Mouse (Mus musculus): ENCODE results near the gene Hoga1. TPM values are rescaled to one million over a fixed set of nuclear protein-coding genes. Genes with fewer than 3 reads are reported as not detected.

The Hoga1 gene
- total RNA-seq (2021) = 1 to 10 TPM; 3.4 to 4.2 TPM

DNA sequence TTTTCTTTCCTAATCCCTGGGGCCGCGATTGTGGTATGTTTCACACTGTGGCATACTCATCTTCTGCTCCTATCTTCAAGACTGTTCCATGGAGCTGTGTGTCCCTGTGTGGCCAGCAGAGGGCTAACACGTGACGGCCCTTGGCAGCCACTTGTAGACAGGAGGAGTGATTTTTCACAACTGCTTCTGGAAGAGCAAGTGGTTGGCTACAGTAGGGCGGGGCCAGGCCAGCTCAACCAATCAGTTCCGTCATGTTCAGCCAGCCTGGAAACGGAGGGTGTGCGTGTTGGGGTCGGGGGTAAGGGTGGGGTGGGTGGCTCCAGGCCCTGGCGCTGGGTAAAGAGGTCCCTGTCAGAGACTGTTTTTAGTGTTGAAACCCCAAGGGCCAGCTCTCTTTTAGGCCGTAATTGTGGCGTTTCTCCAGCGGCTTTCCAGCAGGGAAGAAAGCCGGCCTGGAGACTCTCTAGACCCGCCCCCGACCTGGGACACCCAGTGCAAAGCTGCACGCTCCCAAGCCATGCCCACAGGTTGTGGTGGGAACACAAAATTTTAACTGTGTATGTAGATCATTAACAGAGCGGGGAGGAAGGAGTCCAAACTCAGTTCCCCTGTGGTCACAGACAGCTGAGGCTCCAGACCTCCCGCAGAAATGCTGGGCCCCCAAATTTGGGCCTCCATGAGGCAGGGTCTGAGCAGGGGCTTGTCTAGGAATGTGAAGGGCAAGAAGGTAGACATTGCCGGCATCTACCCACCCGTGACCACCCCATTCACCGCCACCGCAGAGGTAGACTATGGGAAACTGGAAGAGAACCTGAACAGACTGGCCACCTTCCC is at the start of gene Hoga1:
Hoga1 (plus strand) TSS at position 342 of the 834 bp plus-strand sequence.
- intact Hi-C loops (cut with DNase I) = no loop called here
- peak; percentile 21 for DNase-seq (ENCODE audit: low spot score in 2 of 2)

DNA sequence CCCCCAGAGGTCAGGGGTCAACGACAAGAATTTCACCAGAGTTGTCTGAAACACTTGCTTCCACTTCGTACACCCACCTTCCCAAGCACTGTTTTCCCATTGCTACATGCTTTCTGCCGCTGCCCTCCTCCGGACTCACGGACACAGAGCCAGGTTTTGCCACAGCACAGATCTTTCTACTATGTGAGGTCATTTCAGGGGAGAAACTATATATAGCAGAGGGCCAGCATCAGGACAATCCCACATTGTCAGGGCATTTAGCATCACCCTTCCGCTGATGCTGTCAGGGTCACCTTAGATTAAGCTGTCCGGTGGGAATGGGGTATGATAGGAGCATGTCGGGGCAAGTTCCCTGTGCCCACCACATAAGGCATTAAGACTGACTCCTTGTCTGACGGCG is 48.3 kb upstream of the Hoga1 start:
- intact Hi-C loops (cut with DNase I) = no loop called here
- no peak for DNase-seq (ENCODE audit: low spot score in 2 of 2)

DNA sequence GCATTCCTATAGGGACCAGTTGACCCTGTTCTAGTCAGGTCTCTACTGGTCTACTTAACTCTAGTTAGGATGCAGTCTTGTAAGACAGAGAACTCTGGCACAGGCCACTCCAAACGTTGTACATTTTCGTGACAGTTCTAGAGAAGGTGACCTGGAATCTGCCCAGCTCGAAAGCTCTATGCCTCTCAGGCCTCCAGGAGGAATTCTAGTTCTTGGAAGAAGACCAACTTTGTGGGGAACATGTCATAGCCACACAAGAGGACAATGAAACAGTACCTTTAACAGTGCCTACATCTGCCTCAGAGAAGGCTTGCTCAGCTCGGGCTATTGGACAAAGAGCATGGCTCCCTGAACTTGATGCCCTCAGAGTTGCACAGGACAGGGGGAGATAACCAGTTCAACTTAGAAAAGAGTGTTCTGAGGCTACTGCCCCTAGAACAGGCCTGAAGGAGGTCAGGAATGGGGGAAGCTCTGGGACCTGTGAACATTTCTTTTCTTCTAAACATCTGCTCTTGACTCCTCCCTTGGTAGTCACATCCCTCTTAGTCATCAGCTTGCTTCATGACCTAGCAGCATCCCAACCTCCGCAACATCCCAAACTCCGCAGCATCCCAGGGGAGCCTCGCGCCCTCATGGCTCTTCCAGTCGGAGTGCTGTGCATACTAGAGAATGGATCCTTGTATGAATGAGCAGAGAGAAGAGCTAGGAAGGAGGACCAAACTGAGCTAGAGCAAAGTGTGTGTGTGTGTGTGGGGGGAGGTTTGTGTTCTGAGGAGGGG is 46.5 kb upstream of the Hoga1 start:
- intact Hi-C loops (cut with DNase I) = no loop called here

DNA sequence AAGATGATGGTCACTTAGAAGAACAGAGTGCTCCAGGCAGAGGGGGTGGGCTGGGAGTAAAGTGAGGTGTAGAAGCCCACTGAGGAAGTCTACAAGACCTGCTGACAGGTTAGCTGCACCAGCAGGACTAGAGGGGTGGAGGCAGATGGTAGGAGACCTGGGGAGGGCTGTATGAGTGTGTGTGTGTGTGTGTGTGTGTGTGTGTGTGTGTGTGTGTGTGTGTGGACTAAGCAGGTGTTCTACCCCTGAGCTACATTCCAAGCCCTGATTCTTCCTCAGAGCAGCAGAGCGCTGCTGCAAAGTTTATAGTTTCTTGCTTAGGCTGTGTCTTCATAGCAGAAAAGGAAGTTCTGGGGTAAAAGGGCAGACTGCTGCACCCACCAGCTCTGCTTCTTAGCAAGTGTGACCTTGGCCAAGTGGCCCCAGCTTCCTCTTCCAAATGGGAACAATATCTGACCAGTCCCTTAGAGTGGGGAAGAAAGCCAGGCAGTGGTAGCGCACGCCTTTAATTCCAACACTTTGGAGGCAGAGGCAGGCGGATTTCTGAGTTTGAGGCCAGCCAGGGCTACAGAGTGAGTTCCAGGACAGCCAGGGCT is 45.6 kb upstream of the Hoga1 start:
- no peak for DNase-seq (ENCODE audit: low spot score in 2 of 2)
- intact Hi-C loops (cut with DNase I) = no loop called here

More for the DNA sequence above, 46.5 kb upstream of the Hoga1 start:
- no peak for DNase-seq (ENCODE audit: low spot score in 2 of 2)

DNA sequence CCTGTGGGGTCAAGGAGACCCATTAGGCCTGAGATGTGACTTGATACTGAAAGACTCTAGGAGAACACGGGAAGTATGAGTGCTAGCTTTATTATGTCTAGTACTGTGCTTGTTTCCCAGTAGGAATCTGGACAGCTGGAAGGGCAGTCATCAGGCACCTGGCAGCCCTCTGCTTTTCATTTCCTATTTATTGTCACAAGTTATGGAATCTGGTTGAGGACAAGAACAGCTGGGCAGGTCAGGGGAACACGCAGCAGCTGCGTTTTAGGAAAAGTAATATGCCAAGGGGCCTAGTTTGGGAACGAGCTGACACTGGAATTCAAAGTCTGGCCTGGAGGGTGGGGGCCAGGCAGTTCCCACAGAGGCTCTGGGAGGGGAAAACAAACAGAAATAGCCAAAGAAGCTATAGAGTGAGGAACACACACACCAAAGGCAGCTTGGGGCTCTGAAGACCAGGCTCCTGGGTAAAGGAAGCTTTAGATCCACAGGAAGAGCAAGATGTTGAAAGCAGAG is 44.9 kb upstream of the Hoga1 start:
- DNase-seq (ENCODE audit: low spot score in 2 of 2) = no peak
- intact Hi-C loops (cut with DNase I) = no loop called here

DNA sequence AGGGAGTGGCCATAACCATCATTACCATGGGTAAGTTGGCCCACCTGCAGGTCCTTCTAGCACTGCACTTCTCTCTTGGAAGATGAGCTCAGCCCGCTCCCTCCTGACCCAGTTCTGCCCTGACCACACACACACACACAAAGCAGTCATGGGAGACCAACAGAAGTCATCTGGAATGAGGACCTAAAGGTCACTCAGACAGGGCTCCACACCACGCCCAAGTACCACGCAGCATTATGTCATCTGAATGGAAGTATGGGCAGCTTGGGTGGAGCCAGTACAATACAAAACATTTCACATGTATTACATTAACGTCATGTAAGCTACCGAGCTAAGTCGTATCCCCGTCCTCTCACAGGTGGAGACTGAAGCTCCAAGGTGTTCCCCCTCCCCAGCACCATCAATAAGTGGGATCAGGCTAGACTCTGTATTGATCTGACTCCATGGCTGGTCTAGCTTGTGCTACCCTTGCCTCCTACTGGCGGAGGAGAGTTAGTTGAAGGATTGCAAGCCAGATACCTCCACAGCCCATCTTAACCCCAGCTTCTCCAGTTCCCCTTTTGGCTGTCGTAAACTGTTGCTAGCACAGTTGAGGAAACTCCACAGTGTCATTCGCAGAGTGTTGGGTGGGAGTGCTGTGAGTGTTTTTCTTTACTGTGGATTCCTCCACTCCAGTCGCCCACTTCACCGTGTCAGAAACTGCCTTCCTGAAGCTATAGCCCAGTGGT is 44.0 kb upstream of the Hoga1 start:
- no peak for DNase-seq (ENCODE audit: low spot score in 2 of 2)
- intact Hi-C loops (cut with DNase I) = no loop called here

DNA sequence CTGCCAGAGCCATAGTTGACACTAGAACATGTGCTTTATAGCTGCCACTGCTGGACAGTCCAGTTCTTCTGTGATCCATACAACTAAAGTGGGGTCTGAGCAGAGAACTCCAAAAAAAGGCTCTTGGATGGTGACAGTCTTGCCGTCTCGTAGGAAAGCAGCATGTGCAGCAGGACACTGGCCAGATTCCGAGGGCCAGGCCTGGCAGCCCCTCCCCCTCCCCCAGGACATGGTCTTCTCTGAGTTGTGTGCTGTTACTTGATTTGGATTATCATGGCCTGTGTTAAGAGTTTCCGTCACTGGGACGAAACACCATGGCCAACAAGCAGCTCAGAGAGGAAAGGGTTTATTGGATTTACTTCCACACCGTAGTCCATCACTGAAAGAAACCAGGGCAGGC is 41.2 kb upstream of the Hoga1 start:
- intact Hi-C loops (cut with DNase I) = no loop called here
- no peak for DNase-seq (ENCODE audit: low spot score in 2 of 2)

DNA sequence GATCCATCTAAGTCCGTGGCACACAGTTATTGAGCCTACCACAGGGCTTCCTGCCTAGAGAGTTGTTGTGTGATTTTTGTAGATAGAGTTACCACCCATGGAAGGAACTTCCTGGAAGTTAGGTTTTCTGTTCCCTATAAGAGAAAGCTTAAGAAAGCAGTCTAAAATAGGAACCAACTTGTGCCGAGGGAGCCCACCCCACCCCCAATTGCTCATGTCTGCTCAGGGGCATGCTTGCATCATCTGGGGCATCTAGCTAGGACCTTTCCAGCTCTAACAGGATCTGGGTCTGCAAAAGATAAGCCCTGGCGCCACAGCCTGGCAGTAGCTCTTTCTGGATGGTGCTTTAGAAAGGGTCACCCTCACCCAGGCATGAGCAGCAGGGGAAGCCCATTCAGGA is 39.8 kb upstream of the Hoga1 start:
- no peak for DNase-seq (ENCODE audit: low spot score in 2 of 2)
- intact Hi-C loops (cut with DNase I) = no loop called here

DNA sequence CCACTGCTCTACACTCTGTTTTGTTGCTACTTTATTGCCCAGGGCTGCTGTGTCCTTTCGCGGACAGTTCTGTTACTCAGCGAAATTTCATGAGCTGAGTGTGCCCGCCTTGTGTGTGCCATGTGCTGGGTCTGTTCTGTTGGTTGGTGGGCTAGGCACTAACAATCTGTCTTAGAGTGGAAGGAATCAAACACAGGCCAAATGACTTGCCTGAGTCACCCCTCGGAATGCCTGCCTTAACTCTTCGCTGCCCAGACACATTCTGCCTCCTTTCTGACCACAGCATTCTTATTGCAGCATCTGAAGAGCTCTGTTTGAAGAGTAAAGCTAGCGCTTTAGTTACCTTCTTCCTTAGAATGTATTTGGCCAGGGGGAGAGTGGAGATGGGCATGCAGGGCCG is 38.8 kb upstream of the Hoga1 start:
- DNase-seq (ENCODE audit: low spot score in 2 of 2) = no peak
- intact Hi-C loops (cut with DNase I) = no loop called here

DNA sequence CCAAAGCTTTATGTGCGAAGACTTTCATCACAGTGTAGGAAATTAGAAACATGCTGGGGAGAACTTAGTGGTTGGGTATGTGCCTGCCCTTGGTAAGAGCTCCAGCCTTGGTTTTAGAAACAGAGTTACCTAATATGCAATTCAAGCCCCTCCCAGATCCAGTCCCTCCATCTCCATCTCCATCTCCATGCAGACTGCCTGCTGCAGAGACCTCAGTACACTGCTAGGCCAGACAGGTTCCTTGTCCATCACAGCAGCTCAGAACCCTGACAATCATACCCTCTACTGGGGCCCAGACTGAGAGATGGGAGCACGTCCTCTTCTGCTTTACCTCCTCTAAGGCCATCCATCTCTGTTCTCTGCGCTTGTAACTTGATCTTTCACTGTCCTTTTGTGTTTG is 36.8 kb upstream of the Hoga1 start:
- no peak for DNase-seq (ENCODE audit: low spot score in 2 of 2)
- intact Hi-C loops (cut with DNase I) = no loop called here

DNA sequence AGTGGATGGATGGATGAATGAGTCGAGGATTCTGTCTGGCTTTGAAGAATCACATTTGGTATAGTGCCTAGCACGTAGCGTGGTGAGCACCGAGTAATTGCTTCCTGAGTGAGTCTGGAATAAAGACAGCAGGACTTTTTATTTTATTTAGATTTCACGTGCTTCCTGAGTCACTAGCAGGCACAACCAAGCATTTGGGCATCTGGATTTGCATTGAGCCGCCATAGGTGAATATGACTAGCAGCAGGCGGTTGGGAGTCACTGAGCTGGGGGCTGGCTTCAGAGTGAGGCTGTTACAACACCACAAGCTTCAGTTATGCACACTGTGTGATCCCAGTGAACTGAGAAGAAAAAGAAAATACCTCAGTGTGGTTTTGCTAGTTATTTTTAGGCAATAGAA is 36.3 kb upstream of the Hoga1 start:
- no peak for DNase-seq (ENCODE audit: low spot score in 2 of 2)
- intact Hi-C loops (cut with DNase I) = no loop called here

DNA sequence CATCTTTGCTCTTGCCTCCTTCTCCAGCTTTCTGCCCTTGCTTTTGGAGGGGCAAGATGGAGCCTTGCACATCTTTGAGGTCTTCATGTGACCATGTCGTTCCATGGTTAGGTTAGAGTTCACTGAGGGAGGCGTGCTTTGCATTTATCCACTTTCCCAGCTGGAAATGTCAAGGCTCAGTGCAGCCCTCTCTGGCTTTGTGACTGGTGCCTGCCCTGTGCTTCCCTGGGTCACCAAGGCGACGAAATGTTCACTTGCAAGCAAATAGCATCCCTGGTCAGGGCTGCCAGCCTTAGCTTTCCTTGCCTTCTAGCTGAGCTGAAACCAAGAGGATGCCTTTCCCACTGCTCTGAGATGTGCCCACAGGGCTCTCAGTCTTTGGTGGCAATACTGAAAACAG is 35.0 kb upstream of the Hoga1 start:
- no peak for DNase-seq (ENCODE audit: low spot score in 2 of 2)
- intact Hi-C loops (cut with DNase I) = no loop called here

DNA sequence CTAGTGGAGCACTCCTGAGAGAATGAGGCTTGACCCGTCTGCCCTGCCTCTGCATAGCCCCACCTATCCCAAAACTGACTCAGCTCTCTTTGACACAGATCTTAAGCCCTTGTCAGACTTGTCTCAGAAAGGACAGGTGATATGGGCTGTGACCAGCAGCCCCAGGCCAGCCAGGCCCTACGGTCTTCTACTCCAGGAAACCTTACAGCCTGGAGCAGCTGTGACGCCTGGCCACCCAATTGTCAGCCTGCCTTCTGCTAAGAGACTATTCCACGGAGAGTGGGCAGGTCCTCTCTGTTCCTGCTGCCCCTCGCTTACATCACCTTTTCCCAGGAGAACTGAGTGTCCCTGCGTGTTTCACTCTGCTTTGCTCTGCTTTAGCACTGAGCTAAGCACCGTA is 34.3 kb upstream of the Hoga1 start:
- intact Hi-C loops (cut with DNase I) = no loop called here
- DNase-seq (ENCODE audit: low spot score in 2 of 2) = no peak

DNA sequence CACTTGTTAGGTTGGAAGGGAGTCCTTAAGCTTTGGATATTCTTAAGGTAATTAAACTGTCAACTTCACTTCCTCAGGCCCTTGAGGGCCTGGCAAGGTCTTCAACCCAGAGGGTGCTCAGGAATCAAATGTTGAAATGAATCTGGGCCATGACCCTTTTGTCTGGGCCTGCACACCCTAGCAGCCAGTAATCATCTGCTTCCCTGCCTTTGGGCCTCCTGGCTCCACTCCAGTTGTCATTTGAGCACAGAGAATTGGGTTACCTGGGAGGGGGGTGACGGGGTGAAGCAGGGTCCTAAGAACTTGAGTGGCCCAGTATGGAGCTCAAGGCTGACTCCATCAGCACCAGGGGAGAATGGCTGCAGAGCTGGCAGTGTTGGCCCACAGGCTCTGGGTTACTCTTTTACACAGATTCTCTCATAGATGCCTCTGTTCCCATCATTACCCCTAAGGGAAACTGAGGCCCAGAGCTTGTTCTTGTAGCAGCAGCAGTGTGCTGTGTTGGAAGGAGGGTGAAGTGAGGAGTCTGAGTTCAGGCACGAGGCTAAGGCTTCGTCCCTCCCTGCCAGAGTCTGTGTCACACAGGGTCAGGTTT is 31.1 kb upstream of the Hoga1 start:
- no peak for DNase-seq (ENCODE audit: low spot score in 2 of 2)
- intact Hi-C loops (cut with DNase I) = no loop called here

DNA sequence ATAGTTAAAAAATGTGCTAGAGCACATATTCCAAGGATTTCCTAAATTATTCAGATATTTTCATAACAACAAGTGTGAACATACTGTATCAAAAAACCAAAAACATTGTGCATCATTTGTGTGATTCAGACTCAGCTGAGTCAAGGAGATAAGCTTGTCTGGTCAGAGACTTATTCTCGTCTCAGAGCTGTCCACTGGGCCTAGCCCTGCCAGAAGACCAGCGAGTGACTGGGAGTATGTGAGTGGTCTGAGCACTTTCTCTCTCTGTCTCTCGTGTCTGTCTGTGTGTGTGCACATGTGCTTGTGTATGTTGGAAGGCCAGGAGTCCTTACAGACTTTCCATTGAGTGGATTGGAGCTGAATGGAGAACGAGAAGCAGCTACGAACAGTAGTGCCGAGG is 30.4 kb upstream of the Hoga1 start:
- intact Hi-C loops (cut with DNase I) = loop anchor here (5.0 kb wide), 1 partner anchor 33 kb away; the partner anchor contains the start of genes Mms19 and Ubtd1
- DNase-seq (ENCODE audit: low spot score in 2 of 2) = no peak

DNA sequence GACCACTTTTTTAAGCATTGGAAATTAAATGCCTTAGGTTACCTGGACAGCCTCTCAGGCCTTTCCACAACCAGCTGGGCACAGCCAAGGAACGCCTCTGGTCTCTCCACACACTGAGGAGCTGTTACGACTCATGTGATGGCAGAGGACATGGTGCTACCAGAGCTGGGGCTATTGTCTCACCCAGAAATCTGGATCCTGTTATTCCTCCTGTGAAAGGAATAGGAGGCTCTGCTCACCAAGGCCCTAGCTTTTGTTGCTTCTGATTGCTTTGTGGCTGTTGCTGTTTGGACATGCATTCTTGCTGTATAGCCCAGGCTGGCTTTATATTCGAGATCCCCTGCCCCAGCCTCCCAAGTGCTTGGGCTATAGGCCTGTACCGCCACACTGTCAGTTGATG is 29.2 kb upstream of the Hoga1 start:
- intact Hi-C loops (cut with DNase I) = loop anchor here (5.0 kb wide), 1 partner anchor 34 kb away; the partner anchor contains the start of genes Mms19 and Ubtd1
- no peak for DNase-seq (ENCODE audit: low spot score in 2 of 2)

DNA sequence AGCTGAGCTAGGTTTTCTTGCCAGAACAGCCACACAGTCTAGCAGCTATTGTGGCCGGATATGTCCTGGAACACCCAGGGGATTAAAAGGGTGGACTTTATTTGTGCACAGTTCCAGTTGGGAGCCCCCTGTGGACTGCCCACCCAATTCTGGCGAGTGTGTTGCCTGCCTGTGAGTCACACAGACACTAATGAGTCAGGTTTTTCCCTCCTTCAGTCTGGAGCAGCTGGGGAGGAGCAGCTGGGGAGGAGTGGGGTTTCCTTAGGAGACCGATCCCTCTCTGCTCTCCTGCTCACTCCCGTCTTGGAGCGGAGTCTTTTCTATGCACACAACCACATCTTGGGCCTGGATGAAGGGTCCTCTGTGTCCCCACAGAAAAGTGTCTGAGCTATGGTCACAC is 28.6 kb upstream of the Hoga1 start:
- DNase-seq (ENCODE audit: low spot score in 2 of 2) = peak; percentile 45 to 46
- intact Hi-C loops (cut with DNase I) = loop anchor here (5.0 kb wide), 1 partner anchor 35 kb away; the partner anchor contains the start of genes Mms19 and Ubtd1

DNA sequence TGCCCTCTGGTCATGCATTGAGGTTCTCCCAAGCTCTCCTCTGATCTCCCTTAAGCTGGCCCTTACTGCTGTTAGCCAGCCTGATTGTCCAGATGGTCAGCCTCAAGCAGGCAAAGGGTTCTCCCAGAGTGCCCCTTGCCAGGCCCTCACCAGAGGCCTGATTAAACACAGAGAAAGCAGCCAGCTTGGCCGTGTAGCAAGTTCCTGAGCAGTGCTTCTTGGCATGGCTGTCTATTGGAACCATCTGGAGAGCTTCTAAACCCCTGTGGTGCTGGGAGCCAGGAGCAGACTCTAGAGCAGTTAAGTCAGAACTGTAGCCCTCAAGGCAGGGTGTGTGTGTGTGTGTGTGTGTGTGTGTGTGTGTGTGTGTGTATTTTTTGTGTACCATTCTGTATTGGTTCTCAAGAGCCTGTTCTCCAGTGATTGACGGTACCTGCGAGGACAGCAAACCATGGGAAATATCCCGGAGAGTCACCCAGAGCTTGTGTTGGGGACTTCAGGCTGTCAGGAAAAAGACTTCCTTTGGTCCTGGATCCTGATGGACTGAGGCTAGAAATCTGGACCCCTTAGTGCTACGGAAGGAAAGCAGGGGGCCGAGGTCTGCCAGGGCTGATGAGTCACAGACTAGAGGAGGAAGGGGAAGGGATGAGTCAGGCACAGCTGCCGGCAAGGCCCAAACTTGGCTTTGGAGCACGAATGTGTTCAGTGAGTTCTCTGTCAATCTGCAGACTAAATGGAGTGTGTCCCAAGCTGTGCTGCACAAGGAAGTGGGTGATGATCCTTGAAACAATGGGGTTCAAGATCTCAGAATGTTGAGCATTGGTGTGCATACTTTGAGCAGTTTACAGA is 27.8 kb upstream of the Hoga1 start:
- intact Hi-C loops (cut with DNase I) = loop anchor here (5.0 kb wide), 1 partner anchor 35 kb away; the partner anchor contains the start of genes Mms19 and Ubtd1
- DNase-seq (ENCODE audit: low spot score in 2 of 2) = peak; percentile 57
